In the genomic region with DNA sequence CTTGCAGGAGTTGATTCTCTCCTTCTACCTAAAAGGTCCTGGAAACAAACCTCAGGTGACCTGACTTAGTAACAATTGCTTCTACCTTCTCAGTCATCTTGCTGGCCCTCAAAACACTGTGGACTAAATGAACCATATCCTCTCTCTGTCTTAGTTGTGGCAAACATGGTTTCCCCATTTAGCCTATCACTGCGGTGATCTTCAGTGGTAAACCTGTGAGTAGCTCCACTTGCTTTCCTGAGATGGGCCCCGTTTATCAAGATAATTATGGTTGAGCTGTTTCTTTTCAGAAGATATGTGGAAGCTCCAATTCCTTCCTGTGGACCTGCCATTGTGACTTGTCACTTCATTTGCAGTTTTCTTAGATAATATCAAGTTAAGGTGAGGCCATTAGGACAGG, we compare ENCODE assay signal across 24 mouse cellular contexts. TPM values are rescaled to one million over a fixed set of nuclear protein-coding genes. Genes with fewer than 3 reads are reported as not detected.
DNase-seq lines count a peak whose midpoint lies in the region; ATAC-seq and TF ChIP-seq lines count a peak whose summit lies in the region.
"Had no signal": no experiment of that assay in that cellular context is flagged by ENCODE, and none has a peak within 500 bp of the region (broad histone marks: within the 10 kb centered on the region; RNA-seq: fewer than 3 reads in every experiment).

No protein-coding gene starts in this region.

- TF ChIP-seq EP300 in CH12.LX (IDR thresholded peaks at IDR 0.05; ENCODE audit: low read length) = no peak

- H3K4me1 ChIP-seq in CH12.LX (ENCODE audit: control insufficient read depth in 1 of 2, insufficient read depth in 2 of 2) = peaks cover 16 to 40% of the 10 kb centered on the region in 2 experiments
- H3K4me1 ChIP-seq: embryonic facial prominence, embryonic 10.5 days; embryonic facial prominence, embryonic 12.5 days; forebrain, embryonic 13.5 days; forebrain, embryonic 15.5 days had no signal

- dilution Hi-C loops in CH12.LX (cut with MboI; ENCODE audit: extremely low pct_ligation_motif_present, extremely low pct_unique_long_range_greater_than_20kb, low sequenced_read_pairs) = no loop called here

- no peaks in the 10 kb centered on the region for H3K27me3 ChIP-seq in CH12.LX (replicated peaks)
- H3K27me3 ChIP-seq: embryonic facial prominence, embryonic 12.5 days; forebrain, embryonic 13.5 days; forebrain, embryonic 15.5 days had no signal

- peak; percentile 73 for DNase-seq in 416B (ENCODE audit: low read depth)
- no peak for DNase-seq in CH12.LX (ENCODE audit: extremely low read depth)
- DNase-seq in gastrocnemius, postnatal 10 days = no peak
- DNase-seq: adrenal gland, adult 2 months; adrenal gland, postnatal 10 days; adrenal gland, postnatal 25 days; cerebellum, adult 11-12 months; cerebellum, adult 2 months; cerebellum, adult 9-10 months; cerebellum, postnatal 10 days; cerebellum, postnatal 25 days; forebrain, postnatal 0 days had no signal

- no peak for TF ChIP-seq CTCF in CH12.LX (conservative IDR thresholded peaks at IDR 0.05 in 1 of 2, IDR thresholded peaks at IDR 0.05 in 1 of 2; ENCODE audit: low read depth in 2 of 2, low read length in 2 of 2)

- in situ Hi-C loops in CH12.LX (cut with MboI; ENCODE audit: low pct_ligation_motif_present, low pct_unique_long_range_greater_than_20kb, low sequenced_read_pairs) = no loop called here

- peak overlapping the region; percentile 63 for H3K27ac ChIP-seq in CH12.LX (ENCODE audit: insufficient read depth, low read depth)
- H3K27ac ChIP-seq: embryonic facial prominence, embryonic 10.5 days; embryonic facial prominence, embryonic 12.5 days; forebrain, embryonic 13.5 days; forebrain, embryonic 15.5 days had no signal

- TF ChIP-seq RAD21 in CH12.LX (IDR thresholded peaks at IDR 0.05; ENCODE audit: low read depth, low read length) = no peak

- H3K9ac ChIP-seq in CH12.LX (ENCODE audit: insufficient read depth, low read depth) = no peak overlapping the region
- H3K9ac ChIP-seq: embryonic facial prominence, embryonic 12.5 days; forebrain, embryonic 13.5 days; forebrain, embryonic 15.5 days; forebrain, postnatal 0 days had no signal

- peaks cover 12% of the 10 kb centered on the region for H3K9me3 ChIP-seq in CH12.LX (replicated peaks; ENCODE audit: low read length)
- H3K9me3 ChIP-seq: embryonic facial prominence, embryonic 12.5 days; forebrain, embryonic 13.5 days; forebrain, embryonic 15.5 days had no signal

- H3K36me3 ChIP-seq in CH12.LX (replicated peaks in 1 of 2; ENCODE audit: control insufficient read depth in 1 of 2, insufficient read depth in 1 of 2, low read length in 1 of 2) = no peaks in the 10 kb centered on the region
- H3K36me3 ChIP-seq: embryonic facial prominence, embryonic 10.5 days; embryonic facial prominence, embryonic 12.5 days; forebrain, embryonic 15.5 days had no signal

- H3K4me2 ChIP-seq in CH12.LX (ENCODE audit: insufficient read depth, low read depth, poor library complexity, severe bottlenecking) = no peak overlapping the region
- H3K4me2 ChIP-seq: embryonic facial prominence, embryonic 12.5 days; forebrain, embryonic 13.5 days; forebrain, embryonic 15.5 days had no signal

- H3K79me2 ChIP-seq in CH12.LX (replicated peaks; ENCODE audit: control insufficient read depth, extremely low read depth, insufficient read depth, poor library complexity, severe bottlenecking) = no peaks in the 10 kb centered on the region

- H3K4me3 ChIP-seq in CH12.LX (replicated peaks in 1 of 3; ENCODE audit: low read depth in 2 of 3, low read length in 2 of 3, poor library complexity in 1 of 3) = no peak overlapping the region
- H3K4me3 ChIP-seq: embryonic facial prominence, embryonic 10.5 days; embryonic facial prominence, embryonic 12.5 days; forebrain, embryonic 13.5 days; forebrain, embryonic 15.5 days had no signal

- no peak for TF ChIP-seq POLR2A in CH12.LX (IDR thresholded peaks at IDR 0.05; ENCODE audit: low read depth, low read length)

- peak; percentile 43; the same call in 1 of the 2 replicates for ATAC-seq in megakaryocyte, adult 5-6 weeks (ENCODE audit: poor library complexity, severe bottlenecking)
- no peak for ATAC-seq in monocyte, adult 5-6 weeks (replicated peaks; ENCODE audit: insufficient number of reproducible peaks, low FRiP score, low TSS enrichment, poor library complexity, severe bottlenecking)
- ATAC-seq: forebrain, embryonic 13.5 days; forebrain, embryonic 15.5 days; forebrain, postnatal 0 days had no signal

TF ChIP-seq in CH12.LX, 34 proteins besides CTCF, POLR2A, EP300 and RAD21:
- TF ChIP-seq NELFE (IDR thresholded peaks at IDR 0.05; ENCODE audit: low read depth, low read length) = no peak
- TF ChIP-seq POLR2AphosphoS2 (IDR thresholded peaks at IDR 0.05; ENCODE audit: low read depth, low read length) = no peak
- no peak for TF ChIP-seq TCF12 (IDR thresholded peaks at IDR 0.05; ENCODE audit: low read depth, low read length)
- no peak for TF ChIP-seq SMC3 (IDR thresholded peaks at IDR 0.05; ENCODE audit: low read depth, low read length)
- no peak for TF ChIP-seq ELF1 (IDR thresholded peaks at IDR 0.05; ENCODE audit: low read depth, low read length)
- TF ChIP-seq TBP (conservative IDR thresholded peaks at IDR 0.05; ENCODE audit: low read depth, low read length) = no peak
- TF ChIP-seq KAT2A (IDR thresholded peaks at IDR 0.05; ENCODE audit: insufficient replicate concordance, low read length) = no peak
- no peak for TF ChIP-seq ZNF384 (IDR thresholded peaks at IDR 0.05; ENCODE audit: low read depth, low read length)
- no peak for TF ChIP-seq ZKSCAN1 (IDR thresholded peaks at IDR 0.05; ENCODE audit: borderline replicate concordance, low read depth, low read length)
- TF ChIP-seq ZMIZ1 (IDR thresholded peaks at IDR 0.05; ENCODE audit: low read depth, low read length) = no peak
- TF ChIP-seq MEF2A (IDR thresholded peaks at IDR 0.05; ENCODE audit: borderline replicate concordance, low read depth, low read length) = no peak
- TF ChIP-seq BHLHE40 (IDR thresholded peaks at IDR 0.05; ENCODE audit: low read depth, low read length) = no peak
- TF ChIP-seq MYC (IDR thresholded peaks at IDR 0.05; ENCODE audit: low read depth, low read length) = no peak
- TF ChIP-seq MAZ (IDR thresholded peaks at IDR 0.05; ENCODE audit: low read depth, low read length) = no peak
- TF ChIP-seq ETS1 (conservative IDR thresholded peaks at IDR 0.05; ENCODE audit: low read depth, low read length) = no peak
- no peak for TF ChIP-seq PAX5 (IDR thresholded peaks at IDR 0.05; ENCODE audit: low read length)
- no peak for TF ChIP-seq SIN3A (IDR thresholded peaks at IDR 0.05; ENCODE audit: low read length)
- no peak for TF ChIP-seq HCFC1 (IDR thresholded peaks at IDR 0.05; ENCODE audit: low read depth, low read length)

RNA-seq across cellular contexts. Expression of a gene that starts 28.7 kb away (rescaled TPM):
- 0.17 and 0.29 TPM in 2 replicates for total RNA-seq in CH12.LX (2012; rRNA removed)
- total RNA-seq in CH12.LX (2014; rRNA removed) = 0.32 and 0.42 TPM in 2 replicates
- not detected in 2 replicates for polyA plus RNA-seq in CH12.LX (2012; ENCODE audit: insufficient read length, low read depth)
- total RNA-seq in megakaryocyte, adult 5-6 weeks (2015) = 1.7 TPM in 1 of 2 replicates, not detected in the other
- 0.18 TPM in 1 of 2 replicates, not detected in the other for total RNA-seq in megakaryocyte, adult 5-6 weeks (2017)
- total RNA-seq in monocyte, adult 5-6 weeks (2017) = 1.3 to 11.9 TPM (median 3.0 TPM) in 3 replicates
- under 1 TPM in 1 of 2 experiments, not detected in 1; 0.31 TPM for total RNA-seq in gastrocnemius, postnatal 10 days (2021)
- total RNA-seq: adrenal gland, adult 2 months; adrenal gland, postnatal 10 days; adrenal gland, postnatal 25 days; adrenal gland, postnatal 4 days; forebrain, postnatal 0 days; MEL had no signal
- polyA plus RNA-seq: adrenal gland, adult 2 months; C2C12; CD4-positive, CD25-positive, alpha-beta regulatory T cell, adult 4 months; embryonic facial prominence, embryonic 10.5 days; embryonic facial prominence, embryonic 12.5 days; embryonic facial prominence, embryonic 14.5 days; forebrain, embryonic 11.5 days; forebrain, embryonic 15.5 days had no signal

RNA-seq across cellular contexts. Expression of a gene that starts 30.8 kb away (rescaled TPM):
- total RNA-seq in CH12.LX (2012; rRNA removed) (111 and 132 TPM in 2 replicates), CH12.LX (2014; rRNA removed) (147 and 151 TPM in 2 replicates)
- 502 and 886 TPM in 2 replicates for polyA plus RNA-seq in CH12.LX (2012; ENCODE audit: insufficient read length, low read depth)
- total RNA-seq in megakaryocyte, adult 5-6 weeks (2015) = 238 and 266 TPM in 2 replicates
- 65.2 and 68.5 TPM in 2 replicates for total RNA-seq in megakaryocyte, adult 5-6 weeks (2017)
- 41.9 to 65.7 TPM (median 44.2 TPM) in 3 replicates for total RNA-seq in monocyte, adult 5-6 weeks (2017)
- 10 to 100 TPM; 69.9 to 73.9 TPM for total RNA-seq in gastrocnemius, postnatal 10 days (2021)

RNA-seq across cellular contexts. Expression of a gene that starts 37.8 kb away (rescaled TPM):
- total RNA-seq in CH12.LX (2012; rRNA removed) = 1.3 and 3.1 TPM in 2 replicates
- 0.84 and 1.2 TPM in 2 replicates for total RNA-seq in CH12.LX (2014; rRNA removed)
- polyA plus RNA-seq in CH12.LX (2012; ENCODE audit: insufficient read length, low read depth) = 3.2 TPM in 2 replicates
- total RNA-seq in megakaryocyte, adult 5-6 weeks (2015) = 6.2 and 7.1 TPM in 2 replicates
- total RNA-seq in megakaryocyte, adult 5-6 weeks (2017) = 4.7 and 6.3 TPM in 2 replicates
- 24.1 to 27.7 TPM (median 25.3 TPM) in 3 replicates for total RNA-seq in monocyte, adult 5-6 weeks (2017)
- total RNA-seq in gastrocnemius, postnatal 10 days (2021) = 10 to 100 TPM; 12.9 to 16.0 TPM
